Mouse (Mus musculus): Measurements from ENCODE around the gene Ubr4.
A peak's percentile ranks its signal among the peaks of the same experiment; 100 is the strongest.
"Not testable (repeated sequence)": the region's sequence is repeated elsewhere in the genome, so short reads cannot be mapped to it uniquely, and the experiment has no call there.

The Ubr4 gene

DNA sequence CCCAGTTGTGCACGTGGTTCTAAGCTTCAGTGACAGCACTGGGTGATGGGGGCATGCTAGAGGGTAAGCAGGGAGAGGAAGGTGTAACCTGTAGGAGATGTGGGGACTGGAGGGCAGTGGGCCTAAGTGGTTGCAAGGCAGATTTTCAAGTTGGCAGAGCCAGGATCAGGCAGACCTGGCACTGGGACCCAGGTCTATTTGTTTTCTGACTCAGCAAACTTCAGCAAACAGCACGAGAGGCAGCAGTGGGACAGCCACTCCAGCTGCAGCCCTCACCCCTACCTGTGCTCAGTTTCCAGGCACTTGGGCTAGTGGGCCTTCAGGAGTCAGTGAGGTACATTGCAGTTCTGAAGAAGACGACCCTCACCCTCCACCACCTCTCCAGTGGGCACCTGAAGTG is 4.8 kb downstream of the Ubr4 start:
- no peak for DNase-seq (ENCODE audit: low spot score)

DNA sequence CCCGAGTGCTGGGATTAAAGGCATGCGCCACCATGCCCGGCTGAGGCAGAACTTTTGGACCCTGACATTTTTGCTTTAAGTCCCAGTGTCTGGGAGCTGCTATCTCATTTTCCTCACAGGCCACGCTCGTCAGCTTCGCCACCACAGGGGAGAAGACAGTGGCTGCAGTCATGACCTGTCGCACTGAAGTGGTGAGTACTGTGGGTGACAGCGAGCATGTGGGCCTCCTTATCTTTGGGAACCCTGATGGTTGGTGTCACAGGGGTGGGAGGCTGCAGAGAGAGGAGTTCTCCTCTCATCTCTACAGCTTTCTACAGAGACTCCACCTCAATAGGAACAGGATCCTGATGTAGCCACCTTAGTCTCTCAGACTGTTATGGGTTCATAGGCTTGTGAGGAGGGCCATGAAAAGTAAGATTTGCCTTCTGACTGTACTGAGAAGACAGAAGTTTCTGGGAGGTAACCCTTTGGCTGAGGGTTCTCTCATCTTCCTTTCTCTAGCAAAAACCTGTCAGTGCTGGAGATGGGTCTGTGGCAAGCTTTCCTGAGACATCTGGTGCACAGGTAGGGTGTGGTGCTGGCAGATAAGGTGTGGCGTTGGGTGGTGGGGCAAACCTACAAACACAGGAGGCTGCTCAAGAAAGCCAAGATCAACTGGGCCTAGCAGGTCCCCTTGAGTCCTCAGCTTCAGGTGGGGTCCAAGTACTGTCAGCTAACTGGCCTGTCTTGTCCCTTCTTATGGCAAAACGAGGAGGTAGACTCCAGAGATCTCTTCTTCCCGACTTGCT is 8.5 kb downstream of the Ubr4 start:
- no peak for DNase-seq (ENCODE audit: low spot score)

DNA sequence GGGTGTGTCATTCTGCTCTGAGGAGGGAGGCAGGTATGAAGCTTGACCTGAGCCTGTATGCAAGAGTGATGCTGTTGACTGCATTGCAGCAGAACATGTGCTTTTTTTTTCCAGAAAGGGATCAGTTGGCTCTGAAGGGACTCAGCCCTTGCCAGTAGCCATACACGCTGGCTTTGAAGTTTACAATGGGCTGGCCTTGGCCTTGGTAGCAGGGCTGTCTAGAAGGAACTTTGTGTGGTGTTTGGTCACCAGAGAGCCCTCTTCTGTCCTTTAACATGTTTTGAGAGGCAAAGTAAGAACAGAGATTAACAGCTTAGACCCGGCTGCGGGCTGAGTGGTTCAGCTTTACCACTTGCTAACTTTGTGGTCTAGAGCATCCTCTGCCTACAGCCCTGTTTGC is 14.9 kb downstream of the Ubr4 start:
- no peak for DNase-seq (ENCODE audit: low spot score)

DNA sequence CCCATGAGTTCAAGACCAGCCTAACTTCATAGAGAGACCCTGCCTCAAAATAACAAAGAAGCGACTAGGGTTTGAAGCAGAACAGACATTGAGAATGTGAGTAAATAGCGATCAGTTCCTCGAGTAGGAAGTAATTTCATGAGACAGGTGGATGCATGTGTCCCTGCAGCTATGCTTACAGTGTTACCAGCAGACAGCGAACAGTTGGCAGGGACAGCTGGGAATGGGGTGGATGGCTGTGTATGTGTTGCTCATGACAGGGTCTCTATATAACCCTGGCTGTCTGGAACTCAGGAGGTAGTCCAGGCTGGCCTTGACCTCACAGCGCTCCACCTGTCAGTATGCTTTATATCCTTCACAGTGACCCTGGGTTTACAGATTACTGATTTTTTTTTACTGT is 15.6 kb downstream of the Ubr4 start:
- DNase-seq (ENCODE audit: low spot score), result no peak

DNA sequence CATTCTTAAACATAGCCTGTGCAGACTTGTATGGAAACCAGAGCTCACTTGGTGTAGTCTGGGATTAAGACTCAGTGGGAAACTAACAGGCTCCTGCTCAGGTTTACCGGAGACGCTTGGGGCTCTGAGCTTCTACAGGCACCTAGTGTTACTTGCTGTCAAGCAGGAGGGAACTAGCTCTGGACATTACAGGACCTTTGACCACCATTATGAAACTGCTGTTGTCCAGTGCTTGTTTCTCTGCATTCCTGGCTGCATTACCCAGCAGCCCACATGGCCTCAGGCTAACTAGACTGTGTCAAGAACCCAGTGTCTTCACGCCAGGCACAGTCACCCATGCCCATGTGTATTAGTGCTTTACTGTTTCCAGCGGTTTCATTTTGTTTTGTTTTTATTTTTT is 20.7 kb downstream of the Ubr4 start:
- DNase-seq (ENCODE audit: low spot score), result peak; percentile 75

DNA sequence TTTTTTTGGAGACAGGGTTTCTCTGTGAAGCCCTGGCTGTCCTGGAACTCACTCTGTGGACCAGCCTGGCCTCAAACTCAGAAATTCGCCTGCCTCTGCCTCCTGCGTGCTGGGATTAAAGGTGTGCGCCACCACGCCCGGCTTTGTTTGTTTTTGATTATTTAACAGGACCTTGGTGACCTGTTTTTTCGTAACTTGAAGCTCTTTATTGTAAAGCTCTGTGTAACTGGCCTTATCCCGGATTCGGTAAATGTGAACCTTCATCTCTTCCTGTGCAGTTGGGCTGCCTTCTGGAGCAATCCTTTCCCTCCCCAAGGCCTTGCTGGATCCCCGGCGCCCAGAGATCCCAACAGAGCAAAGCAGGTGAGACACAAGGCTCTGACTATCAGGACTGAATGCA is 21.1 kb downstream of the Ubr4 start:
- DNase-seq (ENCODE audit: low spot score), result peak; percentile 53

DNA sequence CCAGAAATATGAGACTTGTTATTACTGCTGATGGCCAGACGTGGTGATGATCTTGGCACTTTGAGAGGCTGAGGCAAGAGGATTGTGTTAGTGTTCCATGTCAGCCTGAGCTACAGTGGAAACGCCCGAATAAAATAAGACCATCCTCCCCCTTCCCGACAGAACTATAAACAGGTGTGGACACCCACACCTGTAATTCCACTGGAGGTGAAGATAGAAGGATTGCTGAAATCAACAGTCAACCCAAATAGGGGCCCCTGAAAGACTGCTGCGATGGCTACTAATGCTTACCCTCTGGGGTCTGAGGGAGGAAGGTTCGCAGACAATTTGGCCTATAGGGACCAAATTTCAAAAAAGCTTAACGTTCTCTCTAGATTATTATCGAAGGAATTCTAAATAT is 27.3 kb downstream of the Ubr4 start:
- no peak for DNase-seq (ENCODE audit: low spot score)

DNA sequence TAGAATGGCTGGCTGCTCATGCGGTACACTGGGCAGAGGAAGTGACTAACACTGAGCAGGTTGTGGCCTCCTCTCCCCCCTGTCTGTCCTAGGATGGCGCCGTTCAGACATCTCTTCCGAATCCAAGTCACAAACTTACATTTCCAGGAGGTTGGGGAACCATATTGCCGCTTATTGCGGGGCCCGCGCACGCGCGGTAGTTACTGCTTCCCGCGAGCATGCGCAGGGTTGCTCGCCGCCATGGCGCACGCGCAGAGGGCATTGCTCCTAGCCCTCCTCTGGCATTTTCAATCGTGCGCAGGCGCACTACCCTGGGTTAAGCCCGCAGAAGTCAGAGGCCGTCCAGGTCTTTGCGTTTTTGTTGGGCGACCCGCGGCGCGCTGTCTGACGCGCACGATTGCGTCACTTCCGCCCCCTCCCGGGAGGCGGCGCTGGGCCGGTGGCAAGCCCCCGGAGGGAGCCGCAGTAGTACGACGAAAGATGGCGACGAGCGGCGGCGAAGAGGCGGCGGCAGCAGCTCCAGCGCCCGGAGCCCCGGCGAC is 27.9 kb downstream of the Ubr4 start:
- DNase-seq (ENCODE audit: low spot score), result peak; percentile 99

DNA sequence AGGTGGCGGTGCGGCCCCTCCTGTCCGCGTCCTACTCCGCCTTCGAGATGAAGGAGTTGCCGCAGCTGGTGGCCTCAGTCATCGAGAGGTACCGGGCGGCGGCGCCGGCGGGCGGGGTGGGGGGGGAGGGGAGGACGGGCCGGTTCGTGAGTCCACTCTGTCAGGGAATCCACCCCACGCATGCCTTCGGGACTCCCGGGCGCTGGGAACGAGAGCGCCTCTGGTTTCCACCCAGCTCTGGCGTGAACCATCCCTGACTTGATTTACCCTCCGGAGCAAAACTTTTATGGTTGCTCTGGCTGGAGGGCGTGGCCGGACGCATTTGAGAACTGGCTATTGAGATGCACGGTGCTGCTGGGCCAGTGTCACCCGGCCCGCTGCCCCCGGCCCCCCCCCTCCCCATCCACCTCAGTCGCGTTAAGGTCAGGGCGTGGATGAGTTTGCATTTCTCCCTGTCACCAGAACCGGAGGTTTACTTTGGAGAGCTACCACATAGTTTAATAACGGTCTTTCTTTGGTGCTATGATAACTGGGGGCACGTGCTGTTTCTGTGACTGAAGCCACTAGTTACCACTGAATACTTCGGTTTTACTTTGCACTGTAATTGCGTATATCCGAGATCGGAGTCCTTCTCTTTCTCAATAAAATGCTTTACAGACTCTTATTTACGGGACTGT is 28.5 kb downstream of the Ubr4 start:
- DNase-seq (ENCODE audit: low spot score), result peak; percentile 60

DNA sequence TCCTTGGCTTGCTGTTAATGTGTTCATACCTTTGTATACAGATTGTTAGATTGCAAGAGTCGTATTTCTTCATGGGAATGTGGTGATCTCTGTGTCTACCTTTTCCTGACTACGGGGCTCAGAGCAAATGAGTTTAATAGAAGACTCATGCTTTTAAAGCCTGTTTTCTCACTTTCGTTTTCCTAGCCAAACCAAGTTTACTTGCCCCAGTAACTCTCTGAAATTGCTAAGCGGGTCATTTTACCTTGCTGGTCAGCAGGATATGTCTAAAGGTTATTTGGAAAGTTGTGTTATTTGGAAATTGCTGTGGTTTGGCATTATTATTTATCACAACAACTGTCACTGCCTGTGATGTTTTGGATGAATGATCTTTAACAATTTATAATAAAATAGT is 29.0 kb downstream of the Ubr4 start:
- no peak for DNase-seq (ENCODE audit: low spot score)

DNA sequence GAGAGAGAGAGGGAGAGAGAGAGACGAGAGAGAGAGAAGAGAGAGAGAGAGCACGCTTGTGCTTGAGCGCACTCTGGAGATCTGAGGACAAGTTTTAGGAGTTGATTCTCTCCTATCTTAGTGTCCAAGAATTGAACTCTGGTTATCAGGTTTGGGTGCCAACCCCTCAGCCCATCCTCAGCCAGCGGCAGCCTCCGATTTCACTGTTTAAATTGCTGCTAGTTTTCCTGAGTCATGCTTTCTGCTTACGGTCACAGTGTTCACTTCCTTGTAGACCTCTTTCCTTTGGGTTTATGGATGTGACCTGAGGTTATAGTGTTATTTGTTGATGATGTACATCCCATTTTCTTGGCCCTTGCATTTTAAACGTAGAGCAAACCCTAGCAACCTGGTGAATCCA is 29.8 kb downstream of the Ubr4 start:
- no peak for DNase-seq (ENCODE audit: low spot score)

DNA sequence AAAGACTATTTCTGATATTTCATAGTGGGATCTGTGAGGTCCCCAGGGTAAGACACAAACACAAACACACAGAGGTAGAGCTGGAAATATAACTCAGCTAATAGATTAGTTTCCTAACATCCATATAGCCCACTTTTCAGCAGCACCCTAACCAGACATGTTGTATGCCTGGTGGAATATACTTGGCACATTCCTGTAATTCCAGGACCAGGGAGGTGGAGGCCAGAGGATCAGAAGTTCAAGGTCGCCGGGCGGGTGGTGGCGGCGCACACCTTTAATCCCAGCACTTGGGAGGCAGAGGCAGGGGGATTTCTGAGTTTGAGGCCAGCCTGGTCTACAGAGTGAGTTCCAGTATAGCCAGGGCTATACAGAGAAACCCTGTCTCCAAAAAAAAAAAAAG is 33.4 kb downstream of the Ubr4 start:
- DNase-seq (ENCODE audit: low spot score), result not testable (repeated sequence)

DNA sequence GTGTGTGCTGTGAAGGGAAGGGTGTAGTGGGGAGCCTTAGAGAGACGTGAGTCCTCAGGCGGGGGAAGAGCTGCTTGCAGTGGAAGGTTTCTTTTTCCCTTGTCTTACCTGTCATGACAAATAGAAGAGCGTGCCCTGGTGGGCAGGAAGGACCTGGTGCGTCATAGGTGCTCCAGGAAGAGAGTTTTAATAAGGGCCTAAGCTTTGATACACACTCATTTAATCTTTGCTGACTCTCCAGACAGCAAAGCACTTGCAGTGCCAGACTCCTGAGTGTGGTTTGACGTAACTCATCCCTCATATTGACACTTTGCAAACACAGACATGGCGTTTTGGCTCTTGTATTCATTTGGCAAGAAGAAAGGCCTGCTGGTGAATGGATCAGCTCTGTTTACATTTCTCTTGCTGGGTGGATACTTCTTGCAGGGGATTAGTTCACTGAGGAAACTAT is 34.5 kb downstream of the Ubr4 start:
- peak; percentile 76 for DNase-seq (ENCODE audit: low spot score)

DNA sequence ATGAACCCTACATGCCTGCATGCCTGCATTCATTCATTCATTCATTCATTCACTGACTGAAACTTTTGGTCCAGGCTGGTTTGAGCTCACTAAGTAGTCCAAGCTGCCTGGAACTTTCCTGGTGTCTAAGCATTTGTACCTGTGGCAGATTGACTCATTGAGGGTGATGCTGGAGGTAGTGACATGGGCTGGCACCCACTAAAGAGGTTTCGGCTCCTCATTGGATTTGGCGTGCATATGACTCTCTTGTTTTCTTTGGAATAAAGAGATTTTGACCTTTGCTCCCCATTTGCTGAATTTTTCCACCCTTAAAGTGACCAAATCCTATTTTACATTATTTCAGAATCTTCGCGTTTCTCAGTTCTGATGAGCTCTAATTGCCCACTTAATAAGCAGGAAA is 37.1 kb downstream of the Ubr4 start:
- DNase-seq (ENCODE audit: low spot score), result no peak

DNA sequence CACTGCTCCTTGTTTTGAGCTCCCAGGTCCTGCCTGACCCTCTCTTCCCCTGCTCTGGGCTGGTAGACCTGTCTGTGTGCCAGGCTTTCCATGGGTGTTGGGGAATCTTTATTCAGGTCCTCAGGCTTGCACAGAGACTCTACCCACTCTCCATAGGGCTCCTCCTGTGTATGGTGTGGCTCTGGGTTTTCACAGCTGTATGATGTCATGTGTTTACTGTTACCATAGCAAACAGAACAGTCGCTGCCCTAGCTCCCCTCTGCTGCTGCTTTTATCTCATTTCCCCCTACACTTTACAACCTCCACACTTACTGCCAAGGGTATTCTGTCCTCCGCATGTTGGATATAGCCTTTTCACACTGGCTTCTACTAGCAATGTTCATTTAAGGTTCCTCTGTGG is 43.0 kb downstream of the Ubr4 start:
- DNase-seq (ENCODE audit: low spot score), result no peak

DNA sequence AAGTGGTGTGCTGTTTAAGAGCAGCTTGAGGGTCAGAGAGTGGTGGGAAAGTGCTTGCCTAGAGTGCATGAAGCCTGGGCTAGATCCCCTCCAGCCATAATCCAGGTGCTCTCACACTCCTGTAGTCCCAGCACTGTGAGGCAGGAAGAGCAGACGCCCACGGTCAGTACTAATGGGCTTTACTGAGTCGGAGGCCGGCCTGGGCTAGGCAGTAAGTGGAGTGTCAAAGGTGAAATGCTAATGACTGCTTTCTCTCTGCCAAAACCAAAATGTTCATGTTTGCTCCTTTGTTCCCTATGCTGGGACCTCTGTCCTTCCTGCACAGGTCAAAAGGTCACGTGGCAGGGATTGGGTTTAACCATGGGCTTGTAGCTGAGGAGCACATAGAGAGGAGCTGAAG is 48.1 kb downstream of the Ubr4 start:
- peak; percentile 15 for DNase-seq (ENCODE audit: low spot score)

DNA sequence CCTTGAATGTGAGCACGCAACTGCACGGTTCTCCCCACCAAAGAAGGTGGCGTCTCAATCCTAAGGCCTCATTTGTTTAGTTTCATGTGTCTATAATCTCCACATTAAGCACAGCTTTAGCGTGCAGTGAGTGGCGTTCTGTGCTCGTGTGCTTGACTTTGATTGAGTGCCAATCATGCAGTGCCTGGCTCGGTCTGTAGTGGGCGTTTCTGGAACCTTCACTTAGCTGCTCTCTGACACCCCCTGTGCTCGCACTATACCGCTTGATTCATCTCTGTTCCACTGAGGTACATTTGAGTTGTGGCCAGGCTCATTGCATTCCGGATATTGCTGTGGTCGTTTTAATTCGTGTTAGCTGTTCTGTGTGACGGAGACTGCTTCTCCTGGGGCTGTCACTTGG is 50.8 kb downstream of the Ubr4 start:
- no peak for DNase-seq (ENCODE audit: low spot score)

DNA sequence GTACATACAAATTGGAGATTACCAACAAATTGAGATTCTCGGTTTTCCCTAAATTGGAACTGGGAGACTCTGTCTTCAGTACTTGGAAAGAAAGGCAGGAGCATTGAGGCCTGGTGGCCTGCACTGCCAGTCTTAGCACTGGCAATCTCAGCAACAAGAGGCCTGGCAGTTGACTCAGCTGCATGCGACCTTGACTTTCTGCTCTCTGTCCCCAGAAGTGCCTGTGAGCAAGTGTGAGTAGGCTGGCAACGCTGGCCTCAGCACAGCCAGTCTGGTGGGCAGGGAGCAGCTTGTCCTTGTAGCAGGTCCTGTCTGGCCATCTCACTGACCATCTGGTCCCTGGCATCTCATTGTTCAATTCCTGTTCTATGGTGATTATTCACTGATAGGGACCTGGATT is 58.9 kb downstream of the Ubr4 start:
- no peak for DNase-seq (ENCODE audit: low spot score)

DNA sequence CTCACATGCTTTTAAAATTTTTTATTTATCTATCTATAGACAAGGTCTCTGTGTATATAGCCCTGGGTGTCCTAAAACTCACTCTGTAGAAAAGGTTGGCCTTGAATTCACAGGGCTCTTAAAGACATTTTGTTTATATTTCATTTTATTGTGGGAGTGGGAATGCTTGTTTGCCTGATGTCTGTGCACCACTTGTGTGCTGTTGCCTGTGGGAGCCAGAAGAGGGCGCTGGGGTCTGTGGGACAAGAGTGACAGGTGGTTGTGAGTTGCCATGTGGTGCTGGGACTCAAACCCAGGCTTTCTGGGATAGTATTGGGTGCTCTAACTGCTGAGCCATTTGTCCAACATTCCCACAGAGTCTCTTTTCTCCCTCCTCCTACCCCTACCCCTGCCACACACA is 65.5 kb downstream of the Ubr4 start:
- DNase-seq (ENCODE audit: low spot score), result no peak

DNA sequence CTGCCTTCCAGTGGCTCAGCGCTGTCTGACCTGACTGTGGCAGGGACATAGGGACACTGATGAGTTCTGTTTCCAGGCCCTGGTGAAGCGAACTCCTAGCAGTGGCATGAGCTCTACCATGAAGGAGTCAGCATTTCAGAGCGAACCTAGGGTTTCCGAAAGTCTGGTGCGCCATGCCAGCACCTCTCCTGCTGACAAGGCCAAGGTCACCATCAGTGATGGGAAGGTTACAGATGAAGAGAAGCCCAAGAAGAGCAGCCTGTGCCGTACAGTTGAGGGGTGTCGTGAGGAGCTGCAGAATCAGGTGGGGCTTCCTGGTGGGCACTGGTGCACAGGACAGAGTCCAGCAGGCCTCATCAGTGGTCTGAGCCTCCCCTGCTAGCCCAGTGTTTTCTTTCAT is 69.2 kb downstream of the Ubr4 start:
- no peak for DNase-seq (ENCODE audit: low spot score)

DNA sequence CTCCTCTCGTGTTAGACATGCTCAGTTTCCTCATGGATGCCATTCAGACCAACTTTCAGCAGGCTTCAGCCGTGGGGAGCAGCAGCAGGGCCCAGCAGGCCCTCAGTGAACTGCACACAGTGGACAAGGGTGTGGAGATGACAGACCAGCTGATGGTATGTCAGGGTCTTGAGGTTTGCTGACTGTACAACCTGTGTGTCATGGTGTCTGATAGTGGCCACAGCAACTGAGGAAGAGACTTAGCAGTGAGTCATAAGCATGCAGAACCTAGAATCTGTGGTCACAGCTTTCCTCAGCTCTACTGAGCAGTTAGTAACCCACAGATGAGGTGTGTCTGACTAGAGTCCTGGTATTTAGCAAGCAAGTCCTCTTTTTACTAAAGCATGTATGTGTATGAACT is 70.0 kb downstream of the Ubr4 start:
- DNase-seq (ENCODE audit: low spot score), result no peak

DNA sequence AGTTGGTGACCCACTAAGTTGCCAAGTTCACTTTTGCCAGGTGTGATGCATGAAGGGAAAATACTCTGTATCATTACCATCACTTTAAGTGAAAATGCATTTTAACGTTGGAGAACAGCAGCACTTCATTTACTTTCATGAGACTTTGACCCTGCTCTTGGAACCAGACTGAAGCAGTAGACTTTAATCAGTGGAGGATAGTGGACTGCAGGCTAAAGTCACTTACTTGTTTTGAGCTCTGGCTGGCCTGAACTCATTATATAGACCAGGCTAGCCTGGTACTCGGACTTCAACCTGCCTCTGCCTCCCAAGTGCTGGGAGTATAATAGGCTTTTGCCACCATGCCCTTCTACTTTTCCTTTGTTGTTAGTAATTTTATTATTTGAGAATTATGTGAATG is 70.9 kb downstream of the Ubr4 start:
- DNase-seq (ENCODE audit: low spot score), result peak; percentile 18

DNA sequence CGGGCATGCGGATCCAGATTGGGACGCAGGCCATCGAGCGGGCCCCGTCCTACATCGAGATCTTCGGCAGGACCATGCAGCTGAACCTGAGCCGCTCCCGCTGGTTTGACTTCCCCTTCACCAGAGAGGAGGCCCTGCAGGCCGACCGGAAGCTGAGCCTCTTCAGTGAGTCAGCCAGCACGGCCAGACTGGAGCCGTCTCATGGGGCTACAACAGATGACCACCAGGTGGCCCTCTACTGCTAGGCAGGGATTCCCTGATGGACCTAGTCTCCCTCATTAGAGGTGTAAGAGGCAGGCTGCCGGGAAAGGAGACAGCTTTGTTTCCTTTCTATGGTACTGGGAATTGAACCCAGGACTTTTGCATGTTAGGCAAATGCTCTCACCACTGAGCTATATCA is 77.8 kb downstream of the Ubr4 start:
- DNase-seq (ENCODE audit: low spot score), result peak; percentile 26

DNA sequence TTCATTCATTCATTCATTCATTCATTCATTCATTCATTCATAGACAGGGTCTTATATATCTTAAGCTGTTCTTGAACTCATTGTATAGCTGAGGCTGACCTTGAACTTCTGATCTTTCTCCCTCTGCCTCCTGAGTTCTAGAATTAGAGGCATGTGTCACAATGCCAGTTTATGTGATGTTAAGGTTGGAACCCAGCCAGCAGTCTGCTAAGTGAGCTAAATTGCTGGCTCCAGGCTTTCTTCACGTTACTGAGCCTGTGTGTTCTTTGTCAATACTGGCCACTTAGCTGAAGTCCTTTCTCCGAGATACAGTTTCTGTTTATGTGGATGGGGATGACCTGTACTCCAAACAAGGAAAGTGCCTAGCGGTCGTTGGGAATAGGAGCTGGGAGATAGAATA is 78.5 kb downstream of the Ubr4 start:
- DNase-seq (ENCODE audit: low spot score), result no peak
